Mouse (Mus musculus) midbrain, embryonic 13.5 days (tissue): Measurements from ENCODE around the gene Ly6g6d. TPM values are rescaled to one million over a fixed set of nuclear protein-coding genes. Genes with fewer than 3 reads are reported as not detected.
A peak's percentile ranks its signal among the peaks of the same experiment; 100 is the strongest.

Experiments
- ATAC-seq: fragments of 200-750 bp; cut with Nextera tagmentation; 2 replicates; pipeline ENCODE4 v1.8.0; 2017; ENCODE audit warnings: mild to moderate bottlenecking, moderate TSS enrichment, moderate library complexity
- H3K27ac ChIP-seq: fragments of 300-500 bp; sonication (generic); 2 replicates; pipeline ENCODE4 v1.5.1; 2015; ENCODE audit warnings: inconsistent platforms, mild to moderate bottlenecking, moderate library complexity
- H3K27me3 ChIP-seq: fragments of 300-500 bp; sonication (generic); 2 replicates; pipeline ENCODE4 v1.6.1; 2015; ENCODE audit warnings: mild to moderate bottlenecking, inconsistent platforms
- H3K36me3 ChIP-seq: fragments of 300-500 bp; sonication (generic); 2 replicates; pipeline ENCODE4 v1.6.1; 2015; ENCODE audit warnings: mild to moderate bottlenecking, inconsistent platforms
- H3K4me1 ChIP-seq: fragments of 300-500 bp; sonication (generic); replicated peaks from 2 replicates; pipeline ENCODE4 v1.6.1; 2015; ENCODE audit warnings: inconsistent platforms
- H3K4me2 ChIP-seq: fragments of 300-500 bp; sonication (generic); replicated peaks from 2 replicates; pipeline ENCODE4 v1.6.1; 2015; ENCODE audit warnings: moderate library complexity, mild to moderate bottlenecking, inconsistent platforms
- H3K4me3 ChIP-seq: fragments of 300-500 bp; sonication (generic); replicated peaks from 2 replicates; pipeline ENCODE4 v1.5.1; 2015; ENCODE audit warnings: mild to moderate bottlenecking, inconsistent platforms
- H3K9ac ChIP-seq: fragments of 300-500 bp; sonication (generic); replicated peaks from 2 replicates; pipeline ENCODE4 v1.6.1; 2015; ENCODE audit warnings: mild to moderate bottlenecking, inconsistent platforms
- H3K9me3 ChIP-seq: fragments of 300-500 bp; sonication (generic); 2 replicates; pipeline ENCODE4 v1.6.1; 2016; ENCODE audit warnings: mild to moderate bottlenecking, inconsistent platforms
- WGBS: fragments of 180-500 bp; shearing (Covaris S2); methylation state at CpG from one replicate; pipeline ENCODE4 v1.1.7; 2015; 5-methylcytosine and 5-hydroxymethylcytosine counted together
- polyA plus RNA-seq: library from polyadenylated mRNA; unstranded; fragments of >200 nt; fragmentation: Nextera tagmentation; extraction: Ambion mirVana; gene quantifications from 2 replicates; pipeline ENCODE4 v1.2.1, GENCODE M21; 2015

Ly6g6d gene
- polyA plus RNA-seq, 1 experiment from 2014 or later = 1.9 TPM

DNA sequence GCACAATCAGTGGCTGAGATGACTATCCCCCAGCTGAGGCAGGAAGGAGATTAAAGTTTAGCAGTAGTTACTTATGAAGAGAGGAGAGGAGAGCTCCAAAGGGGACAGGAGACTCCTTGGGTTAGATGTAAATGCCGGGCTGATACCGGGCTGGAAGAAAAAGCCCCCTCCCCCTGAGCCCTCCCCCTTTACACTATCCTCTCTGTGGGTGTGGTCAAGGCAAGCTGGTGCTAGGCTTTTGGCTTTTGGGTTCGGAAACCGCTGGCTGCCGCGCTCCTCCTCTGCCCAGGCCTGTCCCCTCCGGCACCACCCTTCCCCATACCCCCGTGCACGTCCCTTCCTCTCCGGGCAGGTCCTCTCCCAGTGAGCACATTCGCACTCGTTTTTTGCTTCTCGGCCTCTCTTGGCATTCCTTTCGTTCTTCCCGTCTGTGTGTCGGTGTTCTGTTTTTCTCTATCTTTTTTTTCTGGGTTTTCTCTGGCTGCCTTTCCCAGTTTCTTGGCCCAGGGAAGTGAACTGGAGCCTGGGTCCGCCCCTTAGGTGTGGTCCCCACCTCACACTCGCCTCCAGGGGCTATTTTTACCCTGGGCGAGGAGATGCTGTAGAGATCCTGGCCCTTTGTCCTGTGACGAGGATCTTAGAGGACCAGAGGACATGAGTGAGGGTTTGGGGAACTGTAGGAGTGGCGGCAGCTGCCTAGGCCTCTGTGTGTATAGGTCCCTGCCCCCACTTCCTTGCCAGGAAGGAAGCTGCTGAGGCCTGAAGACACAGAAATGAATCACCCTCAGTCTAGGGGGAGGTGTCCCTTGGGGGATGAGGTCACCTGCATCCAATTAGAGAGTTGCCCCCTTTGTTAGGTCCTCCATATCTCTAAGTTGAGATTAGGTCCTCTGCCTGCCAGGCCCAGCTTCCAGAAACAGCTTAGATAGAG is 26.4 kb downstream of the Ly6g6d start:
- 2% methylated on average over 21 of the region's 21 CpGs for WGBS
- Histone ChIP-seq H3K36me3 (peaks cover 25% of the 10 kb centered on the region), H3K9ac (peak overlapping the region; percentile 76), H3K27me3 (no peaks in the 10 kb centered on the region), H3K27ac (peak overlapping the region; percentile 90), H3K9me3 (no peaks in the 10 kb centered on the region), H3K4me1 (peaks cover 58% of the 10 kb centered on the region), H3K4me2 (peak overlapping the region; percentile 69), H3K4me3 (peak overlapping the region; percentile 46)
- ATAC-seq = peak; percentile 43

DNA sequence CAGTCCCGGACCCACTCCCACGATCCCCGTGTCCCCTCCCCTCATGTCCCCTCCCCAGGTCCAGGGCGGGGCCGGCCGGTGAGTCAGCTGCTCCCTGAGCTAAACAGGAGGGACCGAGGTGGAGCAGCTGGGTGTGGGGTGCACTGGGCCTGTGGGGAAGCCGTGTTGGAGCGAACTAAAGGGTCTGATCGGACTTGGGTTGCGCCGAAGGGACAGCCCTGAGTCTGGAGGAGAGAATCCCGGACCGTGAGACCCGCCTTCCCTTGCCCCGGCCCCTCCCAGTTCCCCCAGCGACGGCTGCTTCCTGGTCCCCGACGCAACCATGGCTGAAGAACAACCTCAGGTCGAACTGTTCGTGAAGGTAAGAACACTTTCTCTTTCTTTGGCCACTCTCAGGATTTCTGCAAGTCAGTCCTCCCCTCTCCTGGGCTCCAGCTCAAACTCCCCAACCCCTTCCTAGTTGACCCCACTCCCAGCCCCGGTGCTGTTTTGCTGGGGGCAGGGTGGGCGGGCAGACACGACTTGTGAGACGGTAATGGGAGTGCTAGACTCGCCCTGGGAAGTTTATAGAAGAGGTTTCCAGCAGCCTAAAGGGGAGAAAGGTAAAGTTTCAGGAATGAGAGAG is 27.6 kb downstream of the Ly6g6d start:
- H3K36me3 ChIP-seq = peaks cover 16% of the 10 kb centered on the region
- H3K4me2 ChIP-seq = peak overlapping the region; percentile 69
- H3K4me3 ChIP-seq = peak overlapping the region; percentile 46
- H3K4me1 ChIP-seq = peaks cover 67% of the 10 kb centered on the region
- no peaks in the 10 kb centered on the region for H3K27me3 ChIP-seq
- peak overlapping the region; percentile 71 for H3K9ac ChIP-seq
- WGBS = under 1% methylated on average over 27 of the region's 27 CpGs
- H3K27ac ChIP-seq = peak overlapping the region; percentile 88
- no peaks in the 10 kb centered on the region for H3K9me3 ChIP-seq
- ATAC-seq = no peak

DNA sequence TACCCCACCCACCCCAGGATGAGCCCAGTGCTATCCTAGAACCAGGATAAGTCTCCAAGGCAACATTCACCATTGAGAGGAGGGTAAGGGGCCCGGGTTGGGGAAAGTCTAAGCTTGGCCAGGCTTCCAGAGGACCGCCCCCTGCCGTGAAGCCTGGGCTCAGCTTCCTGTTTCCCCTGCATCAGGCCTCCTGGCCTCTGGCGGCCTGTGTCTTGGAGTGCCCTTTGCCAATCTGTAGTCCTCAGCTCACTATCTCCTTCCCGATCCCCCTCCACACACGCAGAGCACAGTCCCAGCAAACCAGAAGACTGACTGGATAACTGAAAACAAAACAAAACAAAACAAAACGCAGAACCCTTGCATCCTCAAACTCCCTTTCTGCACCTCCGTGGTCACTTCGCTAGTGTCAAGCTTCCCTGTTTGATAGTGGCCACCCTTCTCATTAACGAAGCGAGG is 28.3 kb downstream of the Ly6g6d start, which contains the start of gene Clic1:
Clic1 (plus strand) TSS at position 406 of the 456 bp plus-strand sequence.
- Histone ChIP-seq H3K36me3 (peaks cover 13% of the 10 kb centered on the region), H3K4me1 (peaks cover 67% of the 10 kb centered on the region), H3K9me3 (no peaks in the 10 kb centered on the region), H3K27ac (peak within 1 kb of the TSS; percentile 88), H3K4me3 (peak within 1 kb of the TSS; percentile 46), H3K27me3 (no peaks in the 10 kb centered on the region), H3K9ac (peak within 1 kb of the TSS; percentile 71), H3K4me2 (peak within 1 kb of the TSS; percentile 69)
- WGBS = 4% methylated on average over 11 of the region's 11 CpGs
- peak; percentile 10; the same call in 1 of the 2 replicates for ATAC-seq

DNA sequence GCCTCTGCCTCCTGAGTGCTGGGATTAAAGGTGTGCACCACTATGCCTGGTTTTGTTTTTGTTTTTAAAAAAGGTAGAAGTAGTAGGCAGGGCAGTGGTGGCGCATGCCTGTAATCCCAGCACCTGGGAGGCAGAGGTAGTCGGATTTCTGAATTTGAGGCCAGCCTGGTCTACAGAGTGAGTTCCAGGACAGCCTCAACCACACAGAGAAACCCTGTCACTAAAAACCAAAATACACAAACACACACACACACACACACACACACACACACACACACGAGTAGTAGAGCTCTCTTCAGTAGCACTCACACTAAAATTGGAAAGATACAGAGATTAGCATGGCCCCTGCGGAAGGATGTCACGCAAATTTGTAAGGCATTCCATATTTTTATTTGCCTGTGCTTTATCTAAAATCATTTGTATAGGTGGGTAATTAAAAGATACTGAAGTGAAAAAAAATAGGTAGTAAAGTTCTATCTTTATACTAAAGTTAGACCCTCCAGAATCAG is 28.9 kb downstream of the Ly6g6d start:
- Histone ChIP-seq H3K27me3 (no peaks in the 10 kb centered on the region), H3K9ac (no peak overlapping the region), H3K27ac (no peak overlapping the region), H3K4me1 (peaks cover 67% of the 10 kb centered on the region), H3K4me2 (peak overlapping the region; percentile 69), H3K9me3 (no peaks in the 10 kb centered on the region), H3K4me3 (no peak overlapping the region), H3K36me3 (peaks cover 7% of the 10 kb centered on the region)
- WGBS = 65% methylated on average over 5 of the region's 5 CpGs
- ATAC-seq = no peak

DNA sequence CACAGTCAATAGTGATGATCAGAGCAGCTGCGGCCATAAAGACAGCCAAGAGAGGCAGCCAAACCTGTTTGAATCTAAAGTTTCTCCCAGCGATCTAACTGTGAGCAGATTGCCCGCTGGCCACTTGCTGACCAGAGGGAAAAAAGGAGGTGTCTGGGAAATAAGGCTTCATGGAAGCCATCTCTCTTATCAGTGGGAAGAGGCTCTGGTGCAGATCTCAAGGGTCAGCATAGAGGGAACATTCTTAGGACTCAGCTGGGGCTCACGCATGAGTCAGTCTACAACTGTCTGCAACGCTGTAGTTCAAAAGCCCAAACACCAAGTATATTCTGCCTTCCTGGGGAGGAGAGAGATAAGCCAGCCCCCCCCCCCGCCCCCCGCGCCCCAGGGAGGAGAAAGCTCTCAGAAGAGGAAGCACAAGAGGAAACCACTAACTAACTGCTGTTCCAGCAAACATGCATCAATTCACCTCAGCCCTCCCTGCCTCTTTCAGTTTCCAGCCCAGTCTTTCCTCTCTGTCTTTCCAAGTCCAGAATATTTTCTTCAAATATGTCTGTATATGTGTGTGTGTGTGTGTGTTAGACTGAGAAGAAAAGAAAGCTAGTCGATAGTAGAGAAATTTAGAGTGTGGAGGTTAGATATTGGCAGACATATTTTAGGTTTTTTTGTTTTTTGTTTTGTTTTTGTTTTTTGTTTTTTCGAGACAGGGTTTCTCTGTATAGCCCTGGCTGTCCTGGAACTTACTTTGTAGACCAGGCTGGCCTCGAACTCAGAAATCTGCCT is 29.5 kb downstream of the Ly6g6d start:
- H3K4me2 ChIP-seq = no peak overlapping the region
- H3K9me3 ChIP-seq = no peaks in the 10 kb centered on the region
- peaks cover 67% of the 10 kb centered on the region for H3K4me1 ChIP-seq
- H3K27ac ChIP-seq = peak overlapping the region; percentile 17; the same call in 1 of the 2 replicates
- no peaks in the 10 kb centered on the region for H3K27me3 ChIP-seq
- no peak for ATAC-seq
- 42% methylated on average over 11 of the region's 11 CpGs for WGBS
- H3K4me3 ChIP-seq = no peak overlapping the region
- H3K9ac ChIP-seq = no peak overlapping the region
- H3K36me3 ChIP-seq = peaks cover 3% of the 10 kb centered on the region; the same call in 1 of the 2 replicates

DNA sequence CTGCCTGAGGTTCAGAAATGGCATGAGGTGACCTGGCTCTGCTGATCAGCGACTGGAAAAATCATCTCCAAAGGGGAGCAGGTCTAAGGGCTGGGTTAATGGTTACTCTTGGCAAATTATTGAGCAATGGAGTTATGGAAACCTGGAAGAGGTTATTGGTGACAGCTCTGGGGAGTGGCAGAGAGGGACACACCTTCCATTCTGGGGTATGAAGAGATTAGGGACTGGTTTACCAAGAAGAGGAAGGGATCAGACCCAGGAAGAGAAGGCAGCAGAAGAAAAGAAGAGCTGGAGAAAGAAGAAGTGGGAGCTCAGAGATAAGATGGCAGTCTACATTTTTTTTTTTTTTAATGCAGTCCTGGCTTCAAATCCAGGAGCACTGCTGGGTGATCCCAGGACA is 30.2 kb downstream of the Ly6g6d start:
- Histone ChIP-seq H3K9ac (no peak overlapping the region), H3K4me2 (no peak overlapping the region), H3K4me1 (peaks cover 63% of the 10 kb centered on the region), H3K9me3 (no peaks in the 10 kb centered on the region), H3K4me3 (no peak overlapping the region), H3K36me3 (no peaks in the 10 kb centered on the region; the same call in 1 of the 2 replicates), H3K27ac (0 out of 2 replicates have a peak overlapping the region, but pooled peaks have one; percentile 17), H3K27me3 (no peaks in the 10 kb centered on the region)
- no peak for ATAC-seq
- 55% methylated on average over 1 of the region's 1 CpGs for whole genome bisulfite sequencing

DNA sequence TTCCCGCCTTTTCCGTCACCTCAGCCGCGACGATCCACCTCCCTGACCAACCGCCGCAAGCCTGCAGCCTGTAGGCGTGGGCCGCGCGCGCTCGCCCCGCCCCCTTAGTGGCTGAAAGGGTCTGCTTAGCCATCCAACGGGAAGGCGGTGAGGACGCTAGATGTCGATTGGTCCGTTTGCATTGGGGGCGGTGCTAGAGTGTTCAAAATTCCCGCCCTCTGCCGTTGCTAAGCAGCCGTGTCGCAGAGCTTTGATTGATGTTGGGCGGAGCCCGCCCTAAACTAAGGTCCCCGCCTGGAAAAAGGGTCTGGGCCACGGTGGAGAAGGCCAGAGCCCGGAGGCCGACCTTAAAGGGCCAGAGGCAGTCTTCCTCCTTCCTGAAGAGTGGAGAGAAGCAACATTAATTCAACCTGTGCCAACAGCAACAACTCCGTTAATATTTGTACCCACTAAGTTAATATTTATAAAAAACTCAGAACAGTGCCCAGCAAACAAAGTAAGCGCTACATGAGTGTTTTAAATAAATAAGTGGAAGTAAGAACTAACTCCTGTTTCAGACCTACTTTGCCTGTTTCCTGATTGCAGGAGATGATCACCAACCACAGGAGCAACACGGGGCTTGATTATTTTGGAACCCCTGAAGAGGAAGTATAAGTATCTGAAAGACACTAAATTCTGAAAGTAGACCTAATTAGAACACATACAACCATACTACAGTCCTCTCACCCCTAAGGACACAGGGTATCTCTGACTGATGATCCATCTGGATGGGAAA is 31.0 kb downstream of the Ly6g6d start, which contains the start of gene Msh5:
Msh5 (minus strand) TSS at position 65 of the 775 bp plus-strand sequence.
- WGBS = 3% methylated on average over 33 of the region's 33 CpGs
- Histone ChIP-seq H3K27me3 (no peaks in the 10 kb centered on the region), H3K4me1 (peaks cover 55% of the 10 kb centered on the region), H3K36me3 (no peaks in the 10 kb centered on the region), H3K9me3 (no peaks in the 10 kb centered on the region), H3K27ac (0 out of 2 replicates have a peak within 1 kb of the TSS, but pooled peaks have one; percentile 31), H3K4me3 (peak within 1 kb of the TSS; percentile 50), H3K4me2 (peak within 1 kb of the TSS; percentile 95), H3K9ac (peak within 1 kb of the TSS; percentile 75)
- ATAC-seq = peak; percentile 98

DNA sequence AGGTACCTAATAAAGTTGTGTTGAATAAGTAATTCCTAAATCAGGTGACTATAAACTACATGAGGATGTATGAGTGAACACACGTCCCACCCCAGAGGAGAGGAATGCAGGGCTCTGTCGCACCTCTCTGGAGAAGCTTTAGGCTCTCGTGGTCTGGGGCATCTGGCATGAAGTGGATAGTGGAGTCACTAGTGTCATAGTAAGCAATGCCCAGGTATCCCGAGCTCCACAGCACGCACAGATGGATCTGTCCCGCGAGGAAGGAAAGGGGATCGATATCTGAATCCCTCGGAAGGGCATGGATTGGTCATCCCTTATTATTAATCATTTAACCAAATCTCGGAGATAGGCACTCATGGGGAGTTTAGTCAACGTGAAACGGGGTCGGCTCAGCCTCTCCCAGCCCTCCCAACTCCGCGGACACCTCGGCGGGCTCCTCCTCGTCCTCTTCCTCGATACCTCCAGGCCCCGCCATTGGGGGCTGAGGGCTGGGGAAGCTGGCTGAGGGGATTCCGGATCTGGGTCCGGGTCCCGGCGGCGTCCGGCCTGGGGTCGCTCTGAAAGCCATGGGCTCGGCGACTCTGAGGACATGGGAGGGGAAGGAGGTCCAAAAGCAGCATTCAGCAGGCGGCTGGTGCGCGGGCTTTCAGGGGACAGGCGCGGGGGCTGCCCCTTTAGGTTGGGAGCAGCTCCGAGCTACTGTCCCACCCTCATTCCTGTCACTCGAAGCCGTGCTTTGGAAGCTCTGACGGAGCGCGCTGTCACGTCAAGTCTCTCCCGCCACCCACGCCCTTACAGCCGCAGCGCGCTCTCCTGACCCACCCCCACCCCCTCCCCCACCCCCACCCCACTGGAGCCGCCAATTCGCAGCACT is 31.8 kb downstream of the Ly6g6d start:
- ATAC-seq = peak; percentile 82
- 7% methylated on average over 40 of the region's 48 CpGs for WGBS
- Histone ChIP-seq H3K36me3 (no peaks in the 10 kb centered on the region), H3K9me3 (no peaks in the 10 kb centered on the region), H3K4me3 (peak overlapping the region; percentile 50), H3K9ac (peak overlapping the region; percentile 75), H3K4me2 (peak overlapping the region; percentile 95), H3K27me3 (no peaks in the 10 kb centered on the region), H3K27ac (0 out of 2 replicates have a peak overlapping the region, but pooled peaks have one; percentile 19), H3K4me1 (peaks cover 47% of the 10 kb centered on the region)

DNA sequence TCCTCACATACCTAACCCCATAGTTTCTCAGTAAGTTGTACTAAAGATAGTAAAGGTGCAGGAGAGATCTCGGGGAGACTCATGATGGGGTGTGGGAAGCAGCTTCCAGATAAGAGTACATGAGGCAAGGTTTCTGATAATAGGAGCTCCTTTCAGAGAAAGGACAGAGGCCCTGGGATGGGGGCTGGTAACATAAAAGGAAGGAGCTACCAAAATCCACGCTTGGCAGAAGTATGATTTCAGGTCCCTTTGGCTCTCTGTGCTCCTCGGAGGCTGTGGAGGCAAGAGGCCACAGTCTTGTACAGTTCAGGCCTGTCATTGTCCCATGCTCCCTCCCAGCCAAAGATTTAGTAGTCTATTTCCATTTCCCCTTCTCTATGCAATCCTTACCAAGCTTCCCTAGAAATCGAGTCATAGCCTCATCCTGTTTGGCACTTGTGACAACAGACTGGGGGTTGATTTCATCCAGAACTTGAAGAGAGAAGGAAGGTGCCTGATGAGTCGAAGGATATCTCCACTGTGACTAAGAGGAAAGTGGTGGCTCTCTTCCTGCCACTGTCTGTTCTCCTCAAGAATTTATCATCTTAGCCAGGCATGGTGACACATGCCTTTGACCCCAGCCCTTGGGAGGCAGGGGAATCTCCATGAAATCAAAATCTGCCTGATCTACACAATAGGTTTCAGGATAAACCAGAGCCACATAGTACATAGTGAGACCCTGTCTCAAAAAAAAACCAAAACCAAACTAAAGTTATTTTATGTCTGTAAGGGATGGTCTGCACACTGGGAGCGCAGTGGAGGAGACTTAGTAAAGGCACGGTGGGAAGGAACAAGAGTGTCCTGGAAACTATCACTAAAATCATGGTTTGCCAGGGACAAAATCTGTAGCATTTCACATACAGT is 32.7 kb downstream of the Ly6g6d start:
- ATAC-seq = no peak
- H3K4me3 ChIP-seq = peak overlapping the region; percentile 50
- peaks cover 40% of the 10 kb centered on the region for H3K4me1 ChIP-seq
- H3K27me3 ChIP-seq = no peaks in the 10 kb centered on the region
- peak overlapping the region; percentile 95 for H3K4me2 ChIP-seq
- 89% methylated on average over 7 of the region's 7 CpGs for WGBS
- H3K9me3 ChIP-seq = no peaks in the 10 kb centered on the region
- H3K9ac ChIP-seq = no peak overlapping the region
- no peak overlapping the region for H3K27ac ChIP-seq
- H3K36me3 ChIP-seq = no peaks in the 10 kb centered on the region
